Mouse (Mus musculus): ENCODE measurements around the gene Prcp. TPM values are rescaled to one million over a fixed set of nuclear protein-coding genes. Genes with fewer than 3 reads are reported as not detected.
"Not testable (repeated sequence)": the region's sequence is repeated elsewhere in the genome, so short reads cannot be mapped to it uniquely, and the experiment has no call there.

Prcp gene
- polyA plus RNA-seq, 1 experiment, result not detected

GRCm38 (mm10) chr7:92903360-92904038 is 29.2 kb downstream of the Prcp start:
- H3K27ac ChIP-seq (ENCODE audit: insufficient read depth, low read depth, low read length), result no peak overlapping the region
- H3K4me1 ChIP-seq (ENCODE audit: control insufficient read depth, insufficient read depth, low read length), result no peaks in the 10 kb centered on the region
- TF ChIP-seq POLR2A (IDR thresholded peaks at IDR 0.05; ENCODE audit: insufficient read depth, low read depth, low read length), result no peak
- peak; percentile 79 for TF ChIP-seq CTCF (IDR thresholded peaks at IDR 0.05; ENCODE audit: insufficient read depth, low read depth, low read length)
- WGBS, result 39% methylated on average over 7 of the region's 7 CpGs
- no peak overlapping the region for H3K4me3 ChIP-seq (ENCODE audit: insufficient read depth, low read depth, low read length)

- 60% methylated on average over 7 of the region's 7 CpGs for WGBS
- not testable (repeated sequence) for H3K4me1 ChIP-seq (ENCODE audit: control insufficient read depth, insufficient read depth, low read length); H3K4me3 ChIP-seq (ENCODE audit: insufficient read depth, low read depth, low read length)
Measured at GRCm38 (mm10) chr7:92904285-92904684, 30.0 kb downstream of the Prcp start.

GRCm38 (mm10) chr7:92920172-92920856 is 46.0 kb downstream of the Prcp start:
- TF ChIP-seq POLR2A (IDR thresholded peaks at IDR 0.05; ENCODE audit: insufficient read depth, low read depth, low read length) (no peak), CTCF (IDR thresholded peaks at IDR 0.05; ENCODE audit: insufficient read depth, low read depth, low read length) (no peak)
- H3K4me3 ChIP-seq (ENCODE audit: insufficient read depth, low read depth, low read length), result no peak overlapping the region
- 44% methylated on average over 6 of the region's 6 CpGs for WGBS
- H3K4me1 ChIP-seq (ENCODE audit: control insufficient read depth, insufficient read depth, low read length), result peaks cover 2% of the 10 kb centered on the region; the same call in 1 of the 2 replicates
- H3K27ac ChIP-seq (ENCODE audit: insufficient read depth, low read depth, low read length), result peak overlapping the region; percentile 67

More at GRCm38 (mm10) chr7:92904285-92904684, 30.0 kb downstream of the Prcp start:
- not testable (repeated sequence) for H3K27ac ChIP-seq (ENCODE audit: insufficient read depth, low read depth, low read length)

- TF ChIP-seq CTCF (IDR thresholded peaks at IDR 0.05; ENCODE audit: insufficient read depth, low read depth, low read length) (no peak), POLR2A (IDR thresholded peaks at IDR 0.05; ENCODE audit: insufficient read depth, low read depth, low read length) (no peak)
- H3K27ac ChIP-seq (ENCODE audit: insufficient read depth, low read depth, low read length), result no peak overlapping the region
- 30% methylated on average over 2 of the region's 2 CpGs for WGBS
- H3K4me1 ChIP-seq (ENCODE audit: control insufficient read depth, insufficient read depth, low read length), result peaks cover 2% of the 10 kb centered on the region; the same call in 1 of the 2 replicates
- no peak overlapping the region for H3K4me3 ChIP-seq (ENCODE audit: insufficient read depth, low read depth, low read length)
Measured at GRCm38 (mm10) chr7:92920857-92921172, 46.5 kb downstream of the Prcp start.

GRCm38 (mm10) chr7:92932792-92933191 is 58.5 kb downstream of the Prcp start:
- Histone ChIP-seq H3K4me3 (ENCODE audit: insufficient read depth, low read depth, low read length) (no peak overlapping the region), H3K4me1 (ENCODE audit: control insufficient read depth, insufficient read depth, low read length) (peaks cover 5% of the 10 kb centered on the region), H3K27ac (ENCODE audit: insufficient read depth, low read depth, low read length) (no peak overlapping the region)
- WGBS, result 84% methylated on average over 8 of the region's 8 CpGs
- TF ChIP-seq CTCF (IDR thresholded peaks at IDR 0.05; ENCODE audit: insufficient read depth, low read depth, low read length) (no peak), POLR2A (IDR thresholded peaks at IDR 0.05; ENCODE audit: insufficient read depth, low read depth, low read length) (no peak)

- not testable (repeated sequence) for H3K4me1 ChIP-seq (ENCODE audit: control insufficient read depth, insufficient read depth, low read length); H3K27ac ChIP-seq (ENCODE audit: insufficient read depth, low read depth, low read length); H3K4me3 ChIP-seq (ENCODE audit: insufficient read depth, low read depth, low read length)
- 59% methylated on average over 4 of the region's 4 CpGs for WGBS
Measured at GRCm38 (mm10) chr7:92933308-92933948, 59.2 kb downstream of the Prcp start.

- WGBS, result 34% methylated on average over 5 of the region's 5 CpGs
- Histone ChIP-seq H3K27ac (ENCODE audit: insufficient read depth, low read depth, low read length) (no peak overlapping the region), H3K4me1 (ENCODE audit: control insufficient read depth, insufficient read depth, low read length) (peaks cover 5% of the 10 kb centered on the region), H3K4me3 (ENCODE audit: insufficient read depth, low read depth, low read length) (no peak overlapping the region)
- TF ChIP-seq CTCF (IDR thresholded peaks at IDR 0.05; ENCODE audit: insufficient read depth, low read depth, low read length) (no peak), POLR2A (IDR thresholded peaks at IDR 0.05; ENCODE audit: insufficient read depth, low read depth, low read length) (no peak)
Measured at GRCm38 (mm10) chr7:92936747-92937146, 62.5 kb downstream of the Prcp start.

- H3K4me3 ChIP-seq (ENCODE audit: insufficient read depth, low read depth, low read length), result no peak overlapping the region
- peaks cover 5% of the 10 kb centered on the region for H3K4me1 ChIP-seq (ENCODE audit: control insufficient read depth, insufficient read depth, low read length)
- TF ChIP-seq POLR2A (IDR thresholded peaks at IDR 0.05; ENCODE audit: insufficient read depth, low read depth, low read length) (no peak), CTCF (IDR thresholded peaks at IDR 0.05; ENCODE audit: insufficient read depth, low read depth, low read length) (no peak)
- H3K27ac ChIP-seq (ENCODE audit: insufficient read depth, low read depth, low read length), result no peak overlapping the region
- WGBS, result 37% methylated on average over 6 of the region's 6 CpGs
Measured at GRCm38 (mm10) chr7:92937955-92938354, 63.7 kb downstream of the Prcp start.

- Histone ChIP-seq H3K4me3 (ENCODE audit: insufficient read depth, low read depth, low read length) (no peak overlapping the region), H3K27ac (ENCODE audit: insufficient read depth, low read depth, low read length) (no peak overlapping the region), H3K4me1 (ENCODE audit: control insufficient read depth, insufficient read depth, low read length) (peaks cover 5% of the 10 kb centered on the region)
- TF ChIP-seq CTCF (IDR thresholded peaks at IDR 0.05; ENCODE audit: insufficient read depth, low read depth, low read length) (no peak), POLR2A (IDR thresholded peaks at IDR 0.05; ENCODE audit: insufficient read depth, low read depth, low read length) (no peak)
- WGBS, result 84% methylated on average over 5 of the region's 5 CpGs
Measured at GRCm38 (mm10) chr7:92939776-92940175, 65.5 kb downstream of the Prcp start.
